Mouse (Mus musculus) mesoderm, embryonic 11.5 days (tissue): ENCODE measurements around the gene Nfx1.
A peak's percentile ranks its signal among the peaks of the same experiment; 100 is the strongest.

Experiments used
- DNase-seq: peaks from one replicate; pipeline ENCODE4 v3.0.0-alpha.2; 2012; ENCODE audit warnings: low read depth, low spot score

Nfx1 gene

GRCm38 (mm10) chr4:41046254-41046795, 75.6 kb downstream of the Nfx1 start:
- no peak for DNase-seq

GRCm38 (mm10) chr4:41047524-41048271, 77.0 kb downstream of the Nfx1 start, which contains the start of gene Aqp7:
Gene Aqp7 (minus strand): TSS chr4:41048139.
- no peak for DNase-seq

DNA sequence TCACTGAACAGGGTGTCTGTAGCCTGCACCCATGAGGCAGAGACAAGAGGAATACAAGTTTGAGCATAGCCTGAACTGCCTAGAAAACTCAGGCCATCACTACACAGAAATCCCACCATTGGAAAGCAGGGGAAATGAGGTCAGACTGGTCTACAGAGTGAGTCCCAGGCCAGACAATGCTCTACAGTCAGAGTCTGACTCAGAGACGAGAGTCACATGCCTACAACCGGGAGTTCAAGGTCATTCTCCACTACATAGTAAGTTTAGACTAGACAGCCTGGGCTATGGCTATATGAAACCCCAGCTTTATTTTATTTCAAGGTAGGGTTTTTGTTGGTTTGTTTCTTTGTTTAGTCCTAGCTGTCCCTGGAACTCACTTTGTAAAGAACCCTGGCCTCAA, 78.2 kb downstream of the Nfx1 start:
- no peak for DNase-seq

DNA sequence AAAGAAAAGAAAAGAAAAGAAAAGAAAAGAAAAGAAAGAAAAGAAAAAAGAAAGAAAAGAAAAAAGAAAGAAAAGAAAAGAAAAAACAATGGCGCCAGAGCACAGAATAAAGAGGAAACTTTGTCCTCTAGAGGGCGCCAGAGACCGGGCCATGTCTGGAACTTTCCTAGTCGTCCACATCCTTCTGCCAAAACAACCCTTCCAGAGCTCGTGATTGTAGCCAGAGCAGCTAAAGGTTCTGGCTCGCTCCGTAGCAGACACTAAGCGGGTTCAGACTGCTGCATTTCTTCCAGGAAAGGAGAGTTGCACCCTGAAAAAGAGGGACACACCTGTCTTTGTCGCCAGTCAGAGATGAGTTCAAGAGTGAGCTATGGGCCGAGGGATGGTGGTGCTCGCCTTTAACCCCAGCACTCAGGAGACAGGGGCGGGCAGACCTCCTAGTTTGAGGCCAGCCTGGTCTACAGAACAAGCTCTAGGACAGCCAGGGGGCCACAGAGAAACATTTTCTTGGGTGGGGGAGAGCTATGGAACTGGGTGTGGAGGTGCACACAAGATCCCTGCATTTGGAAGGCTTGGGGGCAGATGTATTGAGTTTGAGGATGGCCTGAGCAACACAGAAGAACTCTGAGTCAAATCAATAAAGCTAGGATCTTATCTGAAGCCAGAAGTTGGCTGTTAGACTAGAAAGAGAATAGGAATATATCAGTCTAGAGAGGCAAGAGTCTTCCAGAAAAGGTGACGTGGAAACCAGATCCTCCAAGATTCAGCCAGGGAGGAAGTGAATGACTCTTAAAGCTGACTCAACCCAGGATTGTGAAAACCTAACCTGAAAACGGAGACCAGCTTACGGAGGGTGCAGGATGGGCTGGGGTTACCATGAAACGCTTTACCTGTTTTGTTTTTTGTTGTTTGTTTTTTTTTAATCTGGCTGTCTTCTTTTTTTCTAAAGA, 80.3 kb downstream of the Nfx1 start:
- DNase-seq = peak; percentile 87

DNA sequence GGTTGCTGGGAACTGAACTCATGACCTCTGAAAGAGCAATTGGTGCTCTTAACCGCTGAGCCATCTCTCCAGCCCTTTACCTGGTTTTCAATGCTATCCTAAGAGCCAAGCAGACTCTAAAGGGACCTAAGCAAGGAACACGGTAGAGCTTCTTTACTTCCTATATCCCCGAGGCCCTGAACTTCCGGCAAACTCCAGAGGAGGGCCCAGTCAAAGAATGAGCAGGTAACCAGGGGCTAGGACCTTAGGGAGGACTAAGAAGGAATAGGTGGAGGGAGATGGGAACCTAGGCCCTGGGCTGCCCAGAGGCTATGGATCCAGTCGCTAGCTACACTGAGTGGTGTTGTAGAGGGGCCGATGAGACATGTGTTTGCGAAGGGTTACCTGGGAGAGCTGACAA, 81.1 kb downstream of the Nfx1 start:
- DNase-seq = no peak

DNA sequence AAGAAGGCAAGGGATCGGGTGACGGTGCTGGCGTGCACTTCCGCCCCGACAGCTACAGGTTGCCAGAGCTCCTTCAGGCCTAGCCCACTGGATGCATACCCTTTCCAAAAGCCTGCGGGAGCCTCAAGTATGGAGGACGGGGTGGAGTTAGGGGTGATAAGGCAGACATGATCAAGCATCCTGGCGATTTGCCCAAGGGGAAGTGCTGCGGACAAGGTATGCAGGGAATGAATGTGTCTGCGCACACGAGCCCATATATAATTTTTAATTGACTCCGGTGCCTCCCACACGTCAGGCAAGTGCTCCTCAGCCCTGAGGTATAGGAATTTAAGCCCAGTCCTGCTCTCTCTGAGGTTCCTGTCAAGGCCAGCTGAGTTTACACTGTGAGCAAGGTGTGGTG, 84.4 kb downstream of the Nfx1 start:
- peak; percentile 56 for DNase-seq

DNA sequence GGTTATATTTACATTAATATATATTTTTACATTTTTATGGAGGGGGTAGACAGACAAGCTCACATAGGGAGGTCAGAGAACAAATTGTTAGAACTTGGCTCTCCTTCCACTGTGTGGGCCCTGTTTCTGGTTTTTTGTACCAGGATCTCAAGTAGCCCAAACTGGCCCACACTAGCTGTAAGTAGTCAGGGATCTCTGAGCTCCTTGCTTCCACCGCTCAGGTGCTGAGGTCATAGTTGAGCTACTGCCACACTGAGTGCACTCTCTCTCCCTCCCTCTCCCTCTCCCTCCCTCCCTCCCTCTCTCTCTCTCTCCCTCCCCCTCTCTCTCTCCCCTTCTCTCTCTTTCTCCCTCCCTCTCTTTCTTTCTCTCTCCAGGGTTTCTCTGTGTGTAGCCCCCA, 85.5 kb downstream of the Nfx1 start:
- DNase-seq = no peak

- DNase-seq = no peak
Measured at GRCm38 (mm10) chr4:41056742-41057332, 86.1 kb downstream of the Nfx1 start.

DNA sequence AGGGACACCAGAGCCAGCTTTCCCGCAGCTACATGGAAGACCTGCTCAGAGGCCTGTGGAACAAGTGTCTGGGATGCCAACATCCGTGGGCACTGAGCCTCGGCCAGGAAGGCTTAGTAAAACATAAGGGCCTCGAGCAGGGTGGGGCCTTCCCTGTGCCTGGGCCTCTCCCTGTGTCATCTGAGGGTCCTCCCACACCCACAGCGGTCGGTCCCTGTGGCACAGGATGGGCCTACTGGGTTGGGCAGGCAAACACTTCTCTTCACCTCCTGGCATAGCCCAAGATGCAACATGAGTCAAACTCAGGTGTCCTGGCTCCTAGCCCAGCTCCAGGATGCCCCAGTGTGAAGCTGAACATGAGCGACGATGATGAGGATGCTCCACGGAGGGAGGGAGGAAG, 86.7 kb downstream of the Nfx1 start:
- no peak for DNase-seq

GRCm38 (mm10) chr4:41063351-41063750, 92.6 kb downstream of the Nfx1 start:
- no peak for DNase-seq

GRCm38 (mm10) chr4:41063894-41064673, 93.4 kb downstream of the Nfx1 start:
- peak; percentile 41 for DNase-seq

DNA sequence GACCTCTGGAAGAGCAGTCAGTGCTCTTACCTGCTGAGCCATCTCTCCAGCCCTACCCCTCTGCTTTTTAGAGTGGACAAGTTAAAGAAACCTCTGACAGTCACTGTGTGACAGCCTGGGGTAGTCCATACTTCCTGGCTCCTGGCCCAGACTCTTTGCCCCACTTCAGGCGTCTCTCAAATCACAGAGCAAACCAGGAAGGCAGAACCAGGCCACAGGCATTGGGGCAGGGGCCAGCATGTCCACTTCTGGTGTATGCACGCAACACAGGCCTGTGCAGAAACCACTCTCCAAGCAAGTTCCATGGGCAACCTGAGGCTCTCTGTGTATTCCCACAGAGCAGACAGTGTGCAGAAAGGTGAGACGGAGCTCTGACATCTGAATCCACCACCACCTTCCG, 94.5 kb downstream of the Nfx1 start:
- no peak for DNase-seq

- DNase-seq = no peak
Measured at GRCm38 (mm10) chr4:41071500-41072429, 101.1 kb downstream of the Nfx1 start.

DNA sequence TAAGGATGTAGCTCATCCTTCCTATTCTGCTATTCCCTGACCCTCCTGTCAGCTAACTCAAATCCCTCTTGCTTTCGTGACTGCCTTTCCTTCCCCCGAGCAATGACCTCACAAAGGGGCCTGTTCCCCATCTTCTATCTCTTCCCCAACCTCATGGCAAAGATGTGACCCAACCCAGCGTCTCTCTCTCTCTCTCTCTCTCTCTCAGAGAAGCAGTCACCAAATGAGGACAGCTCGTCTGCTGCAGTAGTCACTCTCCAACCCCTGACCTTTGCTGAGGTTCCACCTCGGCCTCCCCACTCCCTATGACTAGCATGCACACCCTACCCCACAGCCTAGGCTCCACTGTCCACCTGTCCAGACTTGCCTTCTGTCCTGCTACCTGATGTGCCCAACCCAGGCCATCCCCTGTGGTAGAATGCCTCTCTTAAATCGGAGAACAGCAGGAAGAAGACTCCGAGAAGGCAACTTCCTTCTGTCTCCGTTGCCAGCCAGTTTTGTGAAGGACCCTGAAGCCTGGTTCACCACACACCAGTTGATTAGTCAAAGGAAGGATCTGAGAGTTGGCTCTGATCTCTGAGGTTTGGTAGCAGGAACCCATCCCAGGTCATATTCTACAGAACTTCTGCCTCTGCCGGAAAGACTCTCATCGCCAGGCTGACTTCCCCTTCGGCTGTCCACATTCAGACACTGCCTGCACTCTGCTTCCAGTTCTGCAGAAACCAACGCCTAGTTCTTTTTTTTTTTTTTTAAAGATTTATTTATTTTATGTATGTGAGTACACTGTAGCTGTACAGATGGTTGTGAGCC, 102.5 kb downstream of the Nfx1 start:
- DNase-seq = no peak

DNA sequence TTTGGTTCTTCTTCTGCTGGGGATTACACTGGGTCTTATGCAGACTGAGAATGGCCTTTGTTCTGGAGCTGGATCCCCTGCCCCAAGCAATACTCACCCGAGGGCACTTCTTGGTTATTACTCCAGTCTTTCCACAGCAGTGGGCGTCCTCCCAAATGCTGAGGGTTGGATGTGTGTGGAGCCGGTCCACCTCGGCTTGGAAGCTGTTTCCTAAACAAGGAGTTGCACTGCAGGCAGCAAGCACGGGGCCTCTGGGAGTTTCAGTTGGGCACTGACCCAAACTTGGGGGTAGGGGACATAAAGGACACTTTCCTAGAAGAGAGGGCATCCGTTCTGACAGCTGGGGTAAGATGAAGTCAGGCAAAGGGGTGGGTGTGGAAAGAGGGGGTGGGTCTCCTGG, 103.8 kb downstream of the Nfx1 start:
- no peak for DNase-seq
